Mouse (Mus musculus) urinary bladder, postnatal 4 days (tissue): ENCODE data around the gene Pde8a.
"Not testable (repeated sequence)": the region's sequence is repeated elsewhere in the genome, so short reads cannot be mapped to it uniquely, and the experiment has no call there.

ENCODE experiments used
- DNase-seq, 2 experiments: peaks; one replicate each; pipeline ENCODE4 v3.0.0; 2021 to 2022; ENCODE audit warnings: low spot score in 2 of 2

The Pde8a gene

GRCm38 (mm10) chr7:81213347-81214152 is at the start of gene Pde8a:
Gene Pde8a (plus strand): TSS chr7:81213596.
- DNase-seq: no peak

GRCm38 (mm10) chr7:81164411-81164810 is 49.0 kb upstream of the Pde8a start:
- DNase-seq: no peak

GRCm38 (mm10) chr7:81167124-81167523 is 46.3 kb upstream of the Pde8a start:
- DNase-seq: no peak

- DNase-seq: no peak
These were observed 44.0 kb upstream of the Pde8a start for GRCm38 (mm10) chr7:81169351-81169750.

GRCm38 (mm10) chr7:81173931-81174330 is 39.5 kb upstream of the Pde8a start:
- DNase-seq: no peak

GRCm38 (mm10) chr7:81174654-81175053 is 38.7 kb upstream of the Pde8a start:
- no peak for DNase-seq

GRCm38 (mm10) chr7:81176187-81176769 is 37.1 kb upstream of the Pde8a start:
- DNase-seq: no peak

GRCm38 (mm10) chr7:81179494-81179893 is 33.9 kb upstream of the Pde8a start:
- no peak for DNase-seq

- no peak for DNase-seq
These were observed 30.8 kb upstream of the Pde8a start for GRCm38 (mm10) chr7:81182492-81183175.

- DNase-seq: no peak
These were observed 30.2 kb upstream of the Pde8a start for GRCm38 (mm10) chr7:81183181-81183580.

- no peak for DNase-seq
These were observed 29.3 kb upstream of the Pde8a start for GRCm38 (mm10) chr7:81184136-81184535.

- DNase-seq: no peak
These were observed 28.7 kb upstream of the Pde8a start for GRCm38 (mm10) chr7:81184651-81185050.

GRCm38 (mm10) chr7:81186036-81186435 is 27.4 kb upstream of the Pde8a start:
- DNase-seq: not testable (repeated sequence)

GRCm38 (mm10) chr7:81189180-81189579 is 24.2 kb upstream of the Pde8a start:
- DNase-seq: no peak

- no peak for DNase-seq
These were observed 17.9 kb upstream of the Pde8a start for GRCm38 (mm10) chr7:81195509-81195908.

- no peak for DNase-seq
These were observed 16.6 kb upstream of the Pde8a start for GRCm38 (mm10) chr7:81196796-81197195.

- DNase-seq: no peak
These were observed 14.9 kb upstream of the Pde8a start for GRCm38 (mm10) chr7:81198538-81198937.

- no peak for DNase-seq
These were observed 14.3 kb upstream of the Pde8a start for GRCm38 (mm10) chr7:81199109-81199508.

- no peak for DNase-seq
These were observed 13.6 kb upstream of the Pde8a start for GRCm38 (mm10) chr7:81199757-81200156.

GRCm38 (mm10) chr7:81202389-81202788 is 11.0 kb upstream of the Pde8a start:
- DNase-seq: no peak

- DNase-seq: not testable (repeated sequence)
These were observed 9.8 kb upstream of the Pde8a start for GRCm38 (mm10) chr7:81203576-81203975.

- peak; percentile 40 to 74 for DNase-seq
These were observed 4.5 kb upstream of the Pde8a start for GRCm38 (mm10) chr7:81208944-81209343.
